Mouse (Mus musculus) hindbrain, embryonic 12.5 days (tissue): Measurements from ENCODE around the gene Ttll11. TPM values are rescaled to one million over a fixed set of nuclear protein-coding genes. Genes with fewer than 3 reads are reported as not detected.

Experiments
- polyA plus RNA-seq: library from polyadenylated mRNA; unstranded; fragments of >200 nt; fragmentation: Nextera tagmentation; extraction: Ambion mirVana; gene quantifications from 2 replicates; pipeline ENCODE4 v1.2.1, GENCODE M21; 2016

Ttll11 gene
- polyA plus RNA-seq, 1 experiment from 2014 or later = 4.6 TPM

Other genes with a start within 250 kb of the Ttll11 start
- gene Ndufa8, start 69.5 kb upstream of the Ttll11 start, polyA plus RNA-seq = 171 and 179 TPM in 2 replicates
- gene Morn5, start 69.5 kb upstream of the Ttll11 start, polyA plus RNA-seq = 3.2 and 3.6 TPM in 2 replicates
- 1.4 and 2.7 TPM in 2 replicates for gene Lhx6, start 125.5 kb upstream of the Ttll11 start, polyA plus RNA-seq
- 23.0 and 24.8 TPM in 2 replicates for gene Mrrf, start 156.5 kb upstream of the Ttll11 start, polyA plus RNA-seq
- gene Rbm18, start 156.9 kb upstream of the Ttll11 start, polyA plus RNA-seq = 129 TPM in 2 replicates